Mouse (Mus musculus) neural tube, embryonic 11.5 days (tissue): ENCODE results near the gene Psmc5. TPM values are rescaled to one million over a fixed set of nuclear protein-coding genes. Genes with fewer than 3 reads are reported as not detected.

Experiments
- ATAC-seq: fragments of 200-750 bp; cut with Nextera tagmentation; 2 replicates; pipeline ENCODE4 v1.8.0; 2017; ENCODE audit warnings: moderate number of reproducible peaks, mild to moderate bottlenecking, moderate TSS enrichment, moderate library complexity; ENCODE audit not compliant: insufficient read depth, low FRiP score, low TSS enrichment
- DNase-seq: peaks from one replicate; pipeline ENCODE4 v3.0.0-alpha.2; 2015; ENCODE audit warnings: low spot score
- H3K27ac ChIP-seq: fragments of 300-500 bp; sonication (generic); 2 replicates; pipeline ENCODE4 v1.5.1; 2014; ENCODE audit warnings: low read depth, mild to moderate bottlenecking, low read length
- H3K27me3 ChIP-seq: fragments of 300-500 bp; sonication (generic); 2 replicates; pipeline ENCODE4 v1.6.1; 2014; ENCODE audit warnings: mild to moderate bottlenecking, low read length, mixed read lengths; ENCODE audit not compliant: control insufficient read depth, insufficient read depth
- H3K36me3 ChIP-seq: fragments of 300-500 bp; sonication (generic); 2 replicates; pipeline ENCODE4 v1.6.1; 2014; ENCODE audit warnings: mild to moderate bottlenecking, low read length, moderate library complexity, mixed read lengths; ENCODE audit not compliant: control insufficient read depth, insufficient read depth
- H3K4me1 ChIP-seq: fragments of 300-500 bp; sonication (generic); 2 replicates; pipeline ENCODE4 v1.6.1; 2014; ENCODE audit warnings: low read length, mixed read lengths; ENCODE audit not compliant: control insufficient read depth, insufficient read depth
- H3K4me2 ChIP-seq: fragments of 300-500 bp; sonication (generic); 2 replicates; pipeline ENCODE4 v1.6.1; 2014; ENCODE audit warnings: low read depth, mild to moderate bottlenecking, moderate library complexity
- H3K4me3 ChIP-seq: fragments of 300-500 bp; sonication (generic); 2 replicates; pipeline ENCODE4 v1.5.1; 2014; ENCODE audit warnings: low read depth, low read length
- H3K9ac ChIP-seq: fragments of 300-500 bp; sonication (generic); 2 replicates; pipeline ENCODE4 v1.6.1; 2014; ENCODE audit warnings: mild to moderate bottlenecking, low read length
- H3K9me3 ChIP-seq: fragments of 300-500 bp; sonication (generic); 2 replicates; pipeline ENCODE4 v1.6.1; 2016; ENCODE audit warnings: low read length; ENCODE audit not compliant: control insufficient read depth
- WGBS: fragments of 180-500 bp; shearing (Covaris S2); extraction: QIAGEN DNeasy Blood & Tissue Kit; methylation state at CpG from one replicate; pipeline ENCODE4 v1.1.7; 2014; 5-methylcytosine and 5-hydroxymethylcytosine counted together
- polyA plus RNA-seq: library from polyadenylated mRNA; unstranded; fragments of >200 nt; fragmentation: Nextera tagmentation; extraction: Ambion mirVana; gene quantifications from 2 replicates; pipeline ENCODE4 v1.2.1, GENCODE M21; 2014

The Psmc5 gene
- polyA plus RNA-seq, 1 experiment from 2014 or later, result 431 TPM

GRCm38 (mm10) chr11:106307432-106307831, 51.5 kb downstream of the Psmc5 start:
- Histone ChIP-seq H3K27ac (no peak overlapping the region), H3K27me3 (no peaks in the 10 kb centered on the region), H3K4me1 (no peaks in the 10 kb centered on the region), H3K4me3 (no peak overlapping the region), H3K4me2 (no peak overlapping the region), H3K36me3 (no peaks in the 10 kb centered on the region), H3K9me3 (no peaks in the 10 kb centered on the region), H3K9ac (no peak overlapping the region)
- ATAC-seq, result no peak
- 78% methylated on average over 5 of the region's 5 CpGs for WGBS
- no peak for DNase-seq

- Histone ChIP-seq H3K27me3 (no peaks in the 10 kb centered on the region), H3K27ac (no peak overlapping the region), H3K4me3 (no peak overlapping the region), H3K4me2 (no peak overlapping the region), H3K36me3 (no peaks in the 10 kb centered on the region), H3K9me3 (no peaks in the 10 kb centered on the region), H3K4me1 (no peaks in the 10 kb centered on the region), H3K9ac (no peak overlapping the region)
- DNase-seq (no peak), ATAC-seq (no peak)
- 85% methylated on average over 11 of the region's 11 CpGs for WGBS
Observed at GRCm38 (mm10) chr11:106308162-106308561, 52.2 kb downstream of the Psmc5 start.

DNA sequence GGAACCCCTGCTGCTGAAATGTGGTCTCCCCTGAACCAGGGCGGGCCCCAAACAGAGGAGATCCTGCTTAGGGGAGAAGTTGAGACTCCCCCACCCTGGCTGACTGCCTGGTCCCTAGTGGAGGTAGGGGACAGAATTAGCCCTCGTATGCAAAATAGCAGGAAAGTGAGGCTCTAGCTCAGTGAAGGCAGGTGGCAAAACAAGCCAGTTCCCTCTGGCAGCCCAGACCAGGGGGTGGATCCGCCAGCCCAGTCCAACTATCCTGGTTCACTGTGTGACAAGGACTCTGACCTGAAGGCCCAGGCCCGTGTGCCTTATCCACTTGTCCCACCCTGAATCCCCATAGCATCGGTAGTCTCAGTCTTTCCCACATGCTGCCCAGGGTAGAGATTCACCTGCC, 54.2 kb downstream of the Psmc5 start:
- 72% methylated on average over 5 of the region's 5 CpGs for WGBS
- H3K9ac ChIP-seq, result no peak overlapping the region
- no peaks in the 10 kb centered on the region for H3K27me3 ChIP-seq
- H3K4me3 ChIP-seq, result no peak overlapping the region
- H3K27ac ChIP-seq, result no peak overlapping the region
- H3K4me2 ChIP-seq, result no peak overlapping the region
- no peaks in the 10 kb centered on the region for H3K36me3 ChIP-seq
- DNase-seq (no peak), ATAC-seq (no peak)
- no peaks in the 10 kb centered on the region for H3K4me1 ChIP-seq
- no peaks in the 10 kb centered on the region for H3K9me3 ChIP-seq

Other genes starting within 250 kb of the Psmc5 start
- 0.58 and 0.65 TPM in 2 replicates for gene Kcnh6, start 248.0 kb upstream of the Psmc5 start, polyA plus RNA-seq
- gene Dcaf7, start 219.3 kb upstream of the Psmc5 start, polyA plus RNA-seq, result 94.6 and 100 TPM in 2 replicates
- 7.9 and 10.9 TPM in 2 replicates for gene Taco1, start 190.1 kb upstream of the Psmc5 start, polyA plus RNA-seq
- 19.5 and 20.8 TPM in 2 replicates for gene Map3k3, start 171.5 kb upstream of the Psmc5 start, polyA plus RNA-seq
- not detected in 2 replicates for gene Gm10840, start 95.3 kb upstream of the Psmc5 start, polyA plus RNA-seq
- 295 and 337 TPM in 2 replicates for gene Limd2, start 95.3 kb upstream of the Psmc5 start, polyA plus RNA-seq
- gene Strada, start 54.0 kb upstream of the Psmc5 start, polyA plus RNA-seq, result 40.6 and 43.1 TPM in 2 replicates
- gene Ccdc47, start 39.8 kb upstream of the Psmc5 start, polyA plus RNA-seq, result 63.1 and 73.4 TPM in 2 replicates
- 102 and 106 TPM in 2 replicates for gene Ddx42, start 39.2 kb upstream of the Psmc5 start, polyA plus RNA-seq
- 64.5 and 66.9 TPM in 2 replicates for gene Ftsj3, start 75 bp upstream of the Psmc5 start, polyA plus RNA-seq
- 42.0 and 44.4 TPM in 2 replicates for gene Smarcd2, start 16.8 kb downstream of the Psmc5 start, polyA plus RNA-seq
- 0.14 and 0.21 TPM in 2 replicates for gene Tcam1, start 20.5 kb downstream of the Psmc5 start, polyA plus RNA-seq
- not detected in 2 replicates for gene Gh, start 45.7 kb downstream of the Psmc5 start, polyA plus RNA-seq
- 1.7 and 2.8 TPM in 2 replicates for gene Cd79b, start 58.6 kb downstream of the Psmc5 start, polyA plus RNA-seq
- gene Scn4a, start 97.1 kb downstream of the Psmc5 start, polyA plus RNA-seq, result 0.04 and 0.07 TPM in 2 replicates
- not detected in 2 replicates for gene Prr29, start 109.3 kb downstream of the Psmc5 start, polyA plus RNA-seq
- gene Icam2, start 131.9 kb downstream of the Psmc5 start, polyA plus RNA-seq, result 16.1 and 16.8 TPM in 2 replicates
- gene Ern1, start 231.7 kb downstream of the Psmc5 start, polyA plus RNA-seq, result 5.9 and 6.6 TPM in 2 replicates